Mouse (Mus musculus) cerebellum, adult (tissue): ENCODE data around the gene Cnppd1.

Experiments
- ATAC-seq: cut with Nextera tagmentation; 2 replicates; pipeline ENCODE4 v1.9.2; 2017; ENCODE audit warnings: mild to moderate bottlenecking, moderate library complexity, mixed read lengths; ENCODE audit not compliant: insufficient number of reproducible peaks, low FRiP score, low TSS enrichment

Cnppd1 gene

DNA sequence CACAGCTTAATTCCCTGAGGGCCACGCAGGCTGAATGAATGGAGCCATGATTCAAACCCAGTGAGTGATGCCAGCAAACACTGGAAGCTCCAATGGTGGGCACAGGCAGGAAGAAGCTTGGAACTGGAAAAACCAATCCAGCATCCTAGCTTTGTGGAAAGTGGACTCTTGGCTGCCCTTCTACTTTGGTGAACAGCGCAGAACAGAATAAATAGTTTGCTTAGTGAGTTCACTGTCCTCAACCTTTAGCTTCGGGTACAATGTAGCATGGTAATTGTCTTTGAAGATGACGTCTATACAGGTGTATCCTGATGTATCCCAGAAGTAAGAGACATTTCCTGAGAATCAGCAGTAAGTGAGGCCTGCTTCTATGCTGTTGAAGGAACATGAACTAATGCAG lies 6.2 kb upstream of the Cnppd1 start:
- no peak for ATAC-seq

DNA sequence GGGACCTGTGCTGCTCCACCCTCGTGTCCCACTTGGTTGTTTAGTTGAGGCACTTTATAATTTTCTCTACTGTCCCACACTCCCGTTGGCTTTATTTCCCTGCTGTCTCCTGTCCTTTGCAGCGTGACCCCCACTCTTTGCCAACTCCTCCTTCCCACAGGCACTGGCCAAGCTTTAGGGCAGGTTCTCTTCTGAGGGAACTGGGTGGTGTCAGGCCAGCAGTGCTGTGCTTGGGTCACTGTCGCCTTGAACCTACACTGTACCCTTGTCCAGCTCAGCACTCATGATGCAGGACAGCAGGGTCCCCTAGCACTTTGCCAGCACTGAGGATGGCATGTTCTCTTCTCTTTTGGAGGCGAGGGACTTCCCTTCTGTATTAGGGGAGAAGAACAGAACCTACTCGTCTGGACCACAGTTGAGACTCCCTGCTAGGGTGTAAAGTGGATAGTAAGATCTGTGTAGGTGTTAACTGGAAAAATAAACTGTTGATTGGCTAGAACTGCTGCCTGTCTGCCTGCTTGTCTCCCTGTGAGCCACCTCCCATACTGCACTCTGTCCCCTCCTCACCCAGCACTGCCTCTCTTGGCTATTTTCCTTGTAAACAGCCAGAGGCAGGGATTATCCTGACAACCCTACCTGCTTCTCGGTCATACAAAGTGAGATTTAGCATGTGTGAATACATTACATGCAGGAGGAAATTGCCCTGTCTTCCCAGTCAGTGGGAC lies 5.1 kb upstream of the Cnppd1 start:
- no peak for ATAC-seq

DNA sequence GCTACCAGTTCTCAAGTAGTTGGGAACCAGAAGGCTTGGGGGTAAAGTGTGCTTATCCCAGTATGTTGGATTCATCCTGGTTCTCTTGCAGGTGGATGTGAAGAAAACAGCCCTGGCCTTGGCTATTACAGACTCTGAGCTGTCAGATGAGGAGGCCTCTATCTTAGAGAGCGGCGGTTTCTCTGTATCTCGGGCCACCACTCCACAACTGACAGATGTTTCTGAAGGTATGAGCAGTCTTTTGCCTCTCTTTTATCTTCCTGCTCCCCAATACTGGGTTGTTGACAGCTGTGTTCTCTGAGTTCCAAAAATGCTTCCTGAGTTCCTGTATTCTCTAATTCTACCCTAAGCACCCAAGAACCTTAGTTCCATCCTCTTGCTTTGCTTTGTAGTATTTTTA lies 3.1 kb upstream of the Cnppd1 start:
- ATAC-seq, result no peak

DNA sequence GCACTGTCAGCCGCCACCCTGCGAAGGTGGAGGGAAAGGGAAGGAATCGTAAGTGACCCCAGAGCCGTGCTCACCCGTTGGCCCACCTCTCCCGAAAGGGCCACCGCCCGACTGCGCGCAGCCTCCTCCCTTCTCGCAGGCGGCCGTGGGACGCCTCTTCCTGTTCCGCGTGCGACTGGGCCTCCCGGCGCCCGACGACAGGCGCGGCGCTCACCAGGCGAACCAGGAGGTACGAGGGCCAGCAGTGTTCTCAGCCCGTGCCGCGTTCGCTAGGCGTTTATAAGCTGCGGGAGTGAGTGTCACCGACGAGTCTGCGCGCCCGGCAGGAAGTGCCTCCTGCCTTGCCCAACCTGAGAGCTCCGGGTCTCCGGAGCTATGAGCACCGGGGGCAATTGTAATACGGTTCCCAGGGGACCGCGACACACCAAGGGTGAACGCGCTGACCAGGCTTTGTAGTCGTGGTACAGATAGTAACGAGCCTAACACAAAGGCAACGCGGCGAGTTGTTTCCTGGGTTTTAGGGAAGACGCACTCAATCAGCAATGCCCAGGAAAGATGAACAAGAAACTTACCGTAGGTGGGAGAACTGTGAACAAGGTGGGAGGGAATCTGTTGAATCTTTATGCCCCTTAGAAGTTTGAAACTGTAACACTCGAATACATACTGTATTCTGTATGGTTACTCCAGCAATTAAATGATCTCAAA lies 873 bp downstream of the Cnppd1 start:
- ATAC-seq, result peak; percentile 20; the same call in 1 of the 2 replicates

DNA sequence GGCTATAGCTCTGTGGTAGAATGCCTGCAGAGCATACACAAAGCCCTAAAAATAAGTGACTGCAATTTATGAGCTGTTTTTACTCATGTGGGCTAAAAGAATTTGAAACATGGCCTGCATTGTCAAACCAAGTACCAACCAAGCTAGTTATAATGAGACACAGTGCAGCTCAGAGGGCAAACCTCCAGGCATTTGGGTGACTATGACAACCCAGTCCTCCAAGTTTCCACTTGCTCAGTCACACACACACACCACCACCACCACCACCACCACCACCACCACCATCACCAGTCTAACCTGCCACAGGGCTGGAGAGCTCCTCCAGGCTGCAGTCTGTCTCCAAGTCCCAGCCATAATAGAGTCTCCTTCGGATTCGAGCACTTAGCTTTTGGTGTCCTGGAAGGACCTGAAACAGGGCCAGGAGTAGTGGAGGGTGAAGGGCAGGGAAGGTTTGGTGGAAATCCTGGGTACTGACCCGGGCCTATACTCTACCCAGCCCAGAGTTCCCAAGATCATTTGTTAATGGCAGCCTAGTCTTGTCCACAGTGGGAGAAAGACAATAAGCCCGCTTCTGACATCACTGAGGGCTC lies 1.8 kb downstream of the Cnppd1 start:
- ATAC-seq, result no peak

DNA sequence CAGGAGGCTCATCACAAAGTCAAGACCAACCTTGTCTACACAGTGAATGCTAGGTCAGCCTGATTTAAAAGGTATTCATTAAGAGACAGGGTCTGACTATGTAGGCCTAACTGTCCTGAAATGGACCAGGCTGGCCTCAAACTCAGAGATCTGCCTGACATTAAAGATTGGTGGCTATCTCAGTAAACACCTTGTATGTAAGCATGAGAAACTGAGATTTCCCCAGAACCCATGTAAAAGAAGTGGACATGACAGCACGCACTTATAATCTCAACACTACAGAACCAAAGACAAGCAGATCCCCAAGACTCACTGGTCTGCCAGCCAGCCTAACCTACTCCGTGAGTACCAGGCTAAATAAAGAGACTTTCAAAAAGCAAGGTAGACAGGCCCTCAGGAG lies 4.1 kb downstream of the Cnppd1 start:
- ATAC-seq, result no peak

DNA sequence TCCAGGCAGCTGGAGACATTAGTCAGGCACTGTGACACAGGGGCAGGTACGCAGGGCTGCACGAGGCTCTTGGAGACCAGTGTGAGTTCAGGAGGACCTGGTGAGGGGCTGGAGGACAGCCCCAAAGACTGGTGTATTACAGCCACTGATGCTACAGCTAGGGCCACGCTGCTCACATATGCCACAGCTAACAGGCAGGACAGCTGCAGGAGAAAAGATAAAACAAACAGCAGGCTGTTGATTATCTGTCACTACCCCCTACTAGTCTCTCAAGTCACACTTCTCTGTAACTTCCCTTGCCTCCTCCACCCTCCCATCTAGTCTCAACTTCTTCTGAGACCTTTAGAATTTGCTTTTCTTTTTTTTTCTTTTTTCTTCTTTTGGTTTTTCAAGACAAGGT lies 5.8 kb downstream of the Cnppd1 start:
- no peak for ATAC-seq

DNA sequence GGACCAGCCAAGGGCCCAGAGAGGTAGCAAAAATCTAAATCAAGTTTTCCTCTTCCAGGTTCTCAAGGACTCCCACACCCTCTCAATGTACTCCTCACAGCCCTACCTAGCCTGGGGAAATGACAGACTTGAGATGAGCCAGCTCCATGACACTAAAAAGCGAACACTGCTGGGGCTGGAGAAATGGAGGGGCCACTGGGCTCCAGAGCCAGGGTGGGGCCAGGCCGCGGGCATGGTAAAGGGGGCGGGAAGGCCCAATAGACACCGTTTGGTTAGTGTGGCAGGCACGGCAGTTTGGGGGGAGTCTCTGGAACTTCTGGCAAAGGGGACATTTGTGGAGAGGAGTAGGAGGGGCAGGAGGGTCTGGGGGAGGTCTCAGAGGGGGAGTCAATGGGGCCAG lies 6.2 kb downstream of the Cnppd1 start:
- no peak for ATAC-seq

DNA sequence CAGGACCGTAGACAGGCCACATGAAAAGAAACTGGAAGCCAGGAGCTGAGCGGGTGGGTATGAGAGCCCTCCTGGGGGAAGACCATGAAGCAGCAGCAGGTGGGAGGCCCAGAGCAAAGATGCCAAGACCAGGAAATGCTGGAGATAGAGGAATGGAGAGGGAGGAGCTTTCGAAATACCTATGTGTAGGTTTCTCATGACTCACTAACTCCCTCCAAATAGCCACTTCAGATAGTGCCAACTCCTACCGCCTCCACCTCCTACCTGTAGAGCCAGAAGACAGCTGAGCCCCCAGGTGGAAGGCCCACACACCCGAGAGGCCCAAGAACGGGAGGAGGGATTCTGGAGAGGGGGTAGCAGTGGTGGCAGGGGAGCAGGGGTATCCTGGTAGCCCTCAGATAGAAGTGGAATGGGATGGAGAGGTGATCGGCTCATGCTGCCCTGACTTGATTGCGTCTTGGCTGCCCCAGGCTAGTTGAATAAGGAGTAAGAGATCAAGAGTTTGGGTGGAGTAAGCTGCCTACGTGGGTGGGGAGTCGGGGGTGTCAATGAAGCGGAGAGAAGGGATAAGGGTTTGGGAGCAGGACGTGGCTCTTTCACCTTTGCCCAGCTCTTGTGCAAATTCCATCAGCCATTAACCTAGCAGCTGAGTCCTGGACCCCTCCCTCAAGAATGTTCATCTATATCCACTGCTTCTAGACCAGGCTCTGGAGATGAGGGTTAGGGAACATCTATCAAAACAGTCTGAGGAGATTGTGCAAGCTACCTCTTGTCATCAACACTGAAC lies 8.9 kb downstream of the Cnppd1 start, which contains the start of gene Slc23a3:
Gene Slc23a3 (minus strand): TSS at position 470 of the 787 bp plus-strand sequence.
- no peak for ATAC-seq

DNA sequence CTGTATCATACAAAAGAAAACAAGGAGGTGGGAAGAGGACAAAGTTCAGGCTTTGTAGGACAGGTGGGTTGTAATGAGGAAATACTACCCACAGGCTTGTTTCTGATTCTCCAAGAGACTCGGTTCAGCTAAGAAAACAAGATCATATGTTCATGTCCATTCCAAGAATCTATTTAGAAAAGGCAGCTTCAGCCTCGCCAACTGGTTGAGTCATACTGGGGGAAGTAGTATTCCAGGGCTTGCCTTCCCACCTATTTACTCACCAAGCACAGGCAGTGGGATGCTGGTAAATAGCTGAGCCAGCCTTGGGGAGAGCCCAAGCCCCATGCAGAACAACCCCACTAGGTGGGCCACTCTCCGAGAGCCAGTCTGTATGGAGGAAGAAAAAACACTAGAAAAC lies 13.9 kb downstream of the Cnppd1 start:
- no peak for ATAC-seq

DNA sequence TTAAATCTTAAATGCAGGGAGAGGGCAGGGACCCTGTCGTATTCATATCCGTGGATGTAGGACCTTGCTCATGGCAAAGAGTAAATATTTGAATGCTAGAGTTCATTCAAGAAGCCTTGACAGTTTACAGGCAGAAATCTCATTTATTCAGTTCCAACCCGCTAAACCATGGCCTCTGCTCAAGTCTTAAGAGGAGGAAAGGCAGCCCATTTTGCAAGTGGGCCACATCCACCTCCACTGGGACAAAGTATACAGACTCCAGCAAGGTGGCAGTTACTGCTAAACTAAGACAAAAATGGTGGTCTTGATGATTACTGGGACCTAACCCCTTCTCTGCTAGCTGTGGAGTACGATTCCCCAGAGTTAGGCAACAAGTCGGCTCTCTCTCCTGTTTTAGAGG lies 17.1 kb downstream of the Cnppd1 start:
- ATAC-seq, result no peak; the same call in 1 of the 2 replicates

DNA sequence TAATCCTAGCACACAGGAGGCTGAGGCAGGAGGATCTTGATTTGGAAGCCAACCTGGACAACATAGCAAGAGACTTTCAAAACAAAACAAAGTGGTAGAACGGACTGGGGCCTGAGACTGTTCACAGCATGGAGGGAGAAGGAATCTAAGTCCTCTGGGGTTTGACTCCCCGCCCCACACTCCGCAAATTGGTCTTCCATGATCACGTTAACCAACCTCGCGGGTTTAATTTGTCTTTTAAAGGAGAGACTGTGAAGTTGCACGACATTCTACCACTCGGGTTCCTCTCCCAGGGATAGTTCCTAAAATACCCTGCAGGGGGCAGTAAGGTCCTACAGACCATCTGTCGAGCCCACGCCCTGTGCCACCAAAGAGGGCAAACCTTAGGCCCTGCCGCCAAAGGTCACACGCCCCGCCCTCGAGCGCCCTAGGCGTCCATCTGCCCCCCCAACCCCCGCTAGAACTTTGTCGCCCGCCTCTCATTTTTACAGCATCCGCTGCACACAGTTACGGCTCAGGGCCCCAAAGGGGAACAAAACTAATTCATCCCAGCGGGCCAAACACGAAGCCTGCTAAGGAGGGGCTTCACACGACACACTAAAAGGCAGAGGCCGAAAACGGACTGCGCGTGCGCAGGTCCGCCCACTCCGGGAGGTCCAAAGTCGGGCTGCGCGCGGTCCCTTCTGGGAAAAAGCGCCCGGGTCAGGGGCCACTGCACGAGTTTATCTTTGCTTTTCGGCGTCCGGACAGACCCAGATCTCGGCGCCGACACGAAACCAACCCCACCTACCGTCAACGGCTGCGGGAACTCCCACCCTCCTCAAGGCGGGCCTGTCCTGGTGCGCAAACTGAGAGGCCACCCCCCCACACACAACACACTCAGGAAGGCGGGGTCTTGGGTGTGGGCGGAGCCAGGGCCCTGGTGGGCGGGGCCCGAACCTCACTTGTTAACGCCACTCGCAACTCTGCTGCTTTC lies 17.9 kb downstream of the Cnppd1 start, which contains the start of gene Nhej1:
Gene Nhej1 (minus strand): TSS at position 855 of the 976 bp plus-strand sequence.
- ATAC-seq, result peak; percentile 87

DNA sequence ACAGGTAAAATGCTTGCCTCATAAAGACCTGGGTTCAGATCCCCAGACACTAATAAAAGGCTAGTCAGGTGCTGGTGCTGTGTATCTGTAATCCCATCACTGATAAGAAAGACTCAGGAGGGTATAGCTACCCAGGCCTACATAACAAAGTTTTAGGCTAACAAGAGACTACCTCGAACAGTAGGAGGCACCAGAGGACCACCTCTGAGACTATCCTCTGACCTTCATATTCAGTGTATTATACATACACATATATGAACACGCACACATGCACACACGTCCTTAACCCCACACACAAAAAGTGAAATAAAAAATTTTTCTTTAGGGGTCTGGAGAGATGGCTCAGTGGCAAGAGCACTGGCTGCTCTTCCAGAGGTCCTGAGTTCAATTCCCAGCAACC lies 20.3 kb downstream of the Cnppd1 start:
- no peak for ATAC-seq
